Mouse (Mus musculus) heart, embryonic 11.5 days (tissue): ENCODE data around the gene Calca. TPM values are rescaled to one million over a fixed set of nuclear protein-coding genes. Genes with fewer than 3 reads are reported as not detected.
"Not testable (repeated sequence)": the region's sequence is repeated elsewhere in the genome, so short reads cannot be mapped to it uniquely, and the experiment has no call there.

Experiments
- ATAC-seq: fragments of 200-750 bp; cut with Nextera tagmentation; replicated peaks from 2 replicates; pipeline ENCODE4 v1.8.0; 2017; ENCODE audit warnings: moderate library complexity; ENCODE audit not compliant: insufficient number of reproducible peaks, low FRiP score, low TSS enrichment
- H3K27ac ChIP-seq: fragments of 300-500 bp; sonication (generic); 2 replicates; pipeline ENCODE4 v1.5.1; 2014; ENCODE audit warnings: mild to moderate bottlenecking, low read depth, low read length
- H3K27me3 ChIP-seq: fragments of 300-500 bp; sonication (generic); 2 replicates; pipeline ENCODE4 v1.6.1; 2014; ENCODE audit warnings: mild to moderate bottlenecking, low read length, mixed read lengths; ENCODE audit not compliant: control insufficient read depth, insufficient read depth
- H3K36me3 ChIP-seq: fragments of 300-500 bp; sonication (generic); 2 replicates; pipeline ENCODE4 v1.6.1; 2014; ENCODE audit warnings: mild to moderate bottlenecking, low read length, moderate library complexity, mixed read lengths; ENCODE audit not compliant: control insufficient read depth, insufficient read depth
- H3K4me1 ChIP-seq: fragments of 300-500 bp; sonication (generic); 2 replicates; pipeline ENCODE4 v1.6.1; 2014; ENCODE audit warnings: low read length; ENCODE audit not compliant: control insufficient read depth, insufficient read depth
- H3K4me2 ChIP-seq: fragments of 300-500 bp; sonication (generic); 2 replicates; pipeline ENCODE4 v1.6.1; 2014; ENCODE audit warnings: mild to moderate bottlenecking, moderate library complexity
- H3K4me3 ChIP-seq: fragments of 300-500 bp; sonication (generic); 2 replicates; pipeline ENCODE4 v1.5.1; 2014; ENCODE audit warnings: low read depth, low read length
- H3K9ac ChIP-seq: fragments of 300-500 bp; sonication (generic); 2 replicates; pipeline ENCODE4 v1.6.1; 2014; ENCODE audit warnings: mild to moderate bottlenecking, low read depth, low read length, moderate library complexity
- H3K9me3 ChIP-seq: fragments of 300-500 bp; sonication (generic); replicated peaks from 2 replicates; pipeline ENCODE4 v1.6.1; 2016; ENCODE audit warnings: low read length; ENCODE audit not compliant: control insufficient read depth
- WGBS: fragments of 180-500 bp; shearing (Covaris S2); extraction: QIAGEN DNeasy Blood & Tissue Kit; methylation state at CpG from one replicate; pipeline ENCODE4 v1.1.7; 2014; ENCODE audit not compliant: insufficient replicate concordance; 5-methylcytosine and 5-hydroxymethylcytosine counted together
- polyA plus RNA-seq: library from polyadenylated mRNA; unstranded; fragments of >200 nt; fragmentation: Nextera tagmentation; extraction: Ambion mirVana; gene quantifications from 2 replicates; pipeline ENCODE4 v1.2.1, GENCODE M21; 2014

The Calca gene
- polyA plus RNA-seq, 1 experiment from 2014 or later = 14.1 TPM

DNA sequence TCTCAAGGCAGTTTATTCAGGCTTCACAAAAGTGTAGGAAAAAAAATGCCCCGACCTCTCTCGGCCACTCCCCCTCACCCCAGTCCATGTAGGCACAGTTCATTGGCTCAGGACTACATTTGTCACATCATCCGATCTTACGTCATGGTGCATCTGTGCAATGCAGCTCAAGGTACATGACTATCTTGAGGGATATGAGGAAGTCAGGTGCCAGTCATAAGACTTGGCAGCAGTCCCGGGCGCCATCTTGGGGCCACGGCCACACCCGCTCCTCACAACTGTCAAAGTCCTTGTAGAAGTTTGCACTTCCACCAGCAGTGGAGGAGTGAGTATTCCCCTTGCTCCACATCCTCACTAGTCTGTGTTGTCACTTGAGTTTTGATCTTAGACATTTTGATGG lies 41.8 kb downstream of the Calca start:
- not testable (repeated sequence) for H3K9me3 ChIP-seq, ATAC-seq, H3K27me3 ChIP-seq, H3K27ac ChIP-seq, H3K4me1 ChIP-seq, H3K9ac ChIP-seq, H3K4me2 ChIP-seq, H3K36me3 ChIP-seq, H3K4me3 ChIP-seq
- 86% methylated on average over 8 of the region's 8 CpGs for WGBS

DNA sequence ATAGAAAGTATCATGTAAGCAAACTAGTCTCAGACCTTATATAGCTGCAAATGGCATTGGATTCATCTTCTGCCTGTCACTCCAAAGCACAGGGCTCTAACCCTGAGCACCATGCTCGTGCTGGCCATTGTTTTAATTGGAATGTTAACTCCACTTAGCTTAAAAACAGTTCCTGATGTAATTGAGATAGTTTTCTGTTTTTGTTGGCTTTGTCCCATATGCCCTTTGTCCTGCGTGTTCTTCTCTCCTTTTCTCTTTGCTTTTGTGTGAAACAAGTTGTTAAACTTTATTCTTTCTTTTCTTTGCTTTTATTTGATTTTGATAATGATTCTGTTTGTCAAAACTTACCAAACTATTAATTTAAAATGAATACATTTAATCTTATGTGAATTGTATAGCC lies 53.7 kb downstream of the Calca start:
- Histone ChIP-seq H3K36me3 (no peaks in the 10 kb centered on the region), H3K9ac (no peak overlapping the region), H3K4me1 (no peaks in the 10 kb centered on the region), H3K27me3 (no peaks in the 10 kb centered on the region), H3K4me2 (no peak overlapping the region), H3K4me3 (no peak overlapping the region), H3K9me3 (no peaks in the 10 kb centered on the region), H3K27ac (no peak overlapping the region)
- ATAC-seq = no peak
- 40% methylated on average over 2 of the region's 2 CpGs for WGBS

Other genes starting within 250 kb of the Calca start
- gene Pde3b, start 221.1 kb downstream of the Calca start, polyA plus RNA-seq = 5.6 and 6.7 TPM in 2 replicates
- 1.9 and 2.0 TPM in 2 replicates for gene Cyp2r1, start 73.4 kb downstream of the Calca start, polyA plus RNA-seq
- 0.17 TPM in 1 of 2 replicates, not detected in the other for gene Calcb, start 82.3 kb upstream of the Calca start, polyA plus RNA-seq
- 0.93 and 1.1 TPM in 2 replicates for gene Insc, start 107.3 kb upstream of the Calca start, polyA plus RNA-seq